Mouse (Mus musculus) kidney, postnatal 14 days (tissue): Measurements from ENCODE around the gene Lrrc10b.
A peak's percentile ranks its signal among the peaks of the same experiment; 100 is the strongest.

Source experiments
- DNase-seq: peaks from one replicate; pipeline ENCODE4 v3.0.0; 2022; ENCODE audit warnings: mixed read lengths

The Lrrc10b gene

GRCm38 (mm10) chr19:10437521-10437920 is 19.8 kb downstream of the Lrrc10b start:
- DNase-seq: no peak

GRCm38 (mm10) chr19:10436726-10437125 is 20.5 kb downstream of the Lrrc10b start:
- DNase-seq: no peak

- DNase-seq: peak; percentile 77
Measured at GRCm38 (mm10) chr19:10435908-10436307, 21.4 kb downstream of the Lrrc10b start.

- no peak for DNase-seq
Measured at GRCm38 (mm10) chr19:10434927-10435326, 22.3 kb downstream of the Lrrc10b start.

GRCm38 (mm10) chr19:10433879-10434540 is 23.3 kb downstream of the Lrrc10b start:
- DNase-seq: no peak

- DNase-seq: no peak
Measured at GRCm38 (mm10) chr19:10433225-10433624, 24.0 kb downstream of the Lrrc10b start.

- DNase-seq: no peak
Measured at GRCm38 (mm10) chr19:10431841-10432240, 25.4 kb downstream of the Lrrc10b start.

GRCm38 (mm10) chr19:10431410-10431809 is 25.9 kb downstream of the Lrrc10b start:
- no peak for DNase-seq

GRCm38 (mm10) chr19:10429371-10429770 is 27.9 kb downstream of the Lrrc10b start:
- no peak for DNase-seq

- peak; percentile 41 for DNase-seq
Measured at GRCm38 (mm10) chr19:10427431-10427830, 29.8 kb downstream of the Lrrc10b start.

- no peak for DNase-seq
Measured at GRCm38 (mm10) chr19:10426793-10427192, 30.5 kb downstream of the Lrrc10b start.

- no peak for DNase-seq
Measured at GRCm38 (mm10) chr19:10426312-10426711, 31.0 kb downstream of the Lrrc10b start.

GRCm38 (mm10) chr19:10425484-10426270 is 31.6 kb downstream of the Lrrc10b start:
- no peak for DNase-seq

GRCm38 (mm10) chr19:10424751-10425150 is 32.5 kb downstream of the Lrrc10b start:
- peak; percentile 60 for DNase-seq

- DNase-seq: no peak
Measured at GRCm38 (mm10) chr19:10421986-10422976, 35.0 kb downstream of the Lrrc10b start.

GRCm38 (mm10) chr19:10417436-10417835 is 39.8 kb downstream of the Lrrc10b start:
- peak; percentile 38 for DNase-seq

- DNase-seq: peak; percentile 22
Measured at GRCm38 (mm10) chr19:10416889-10417288, 40.4 kb downstream of the Lrrc10b start.

GRCm38 (mm10) chr19:10415508-10415907 is 41.8 kb downstream of the Lrrc10b start:
- no peak for DNase-seq

GRCm38 (mm10) chr19:10413701-10414242 is 43.5 kb downstream of the Lrrc10b start:
- peak; percentile 36 for DNase-seq
